Mouse (Mus musculus): ENCODE results near the gene Lsm4. TPM values are rescaled to one million over a fixed set of nuclear protein-coding genes. Genes with fewer than 3 reads are reported as not detected.

Gene Lsm4
- polyA plus RNA-seq, 1 experiment from 2014 or later = 307 TPM

DNA sequence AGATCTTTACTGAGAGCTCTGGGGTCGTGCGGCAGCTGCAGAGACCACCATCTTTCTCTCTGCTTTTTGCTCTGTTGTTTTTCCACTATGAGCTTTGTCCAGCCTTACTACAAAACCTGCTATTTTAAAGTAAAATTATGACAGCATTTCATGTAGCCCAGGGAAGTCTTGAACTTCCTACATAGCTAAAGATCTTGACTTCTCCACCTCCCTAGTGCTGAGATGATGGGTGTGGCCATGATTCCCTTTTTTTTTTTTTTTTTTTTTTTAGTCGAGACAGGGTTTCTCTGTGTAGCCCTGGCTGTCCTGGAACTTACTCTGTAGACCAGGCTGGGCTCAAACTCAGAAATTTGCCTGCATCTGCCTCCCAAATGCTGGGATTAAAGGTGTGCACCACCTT is 8.4 kb upstream of the Lsm4 start:
- Histone ChIP-seq H3K27ac (ENCODE audit: low read depth) (no peak overlapping the region), H3K4me2 (ENCODE audit: low read length) (no peak overlapping the region), H3K27me3 (replicated peaks; ENCODE audit: control insufficient read depth, insufficient read depth, low read length) (no peaks in the 10 kb centered on the region), H3K4me1 (replicated peaks; ENCODE audit: control insufficient read depth, insufficient read depth, low read length) (peaks cover 5% of the 10 kb centered on the region; the same call in 1 of the 2 replicates), H3K36me3 (ENCODE audit: control insufficient read depth, insufficient read depth, low read length) (no peaks in the 10 kb centered on the region), H3K9me3 (ENCODE audit: control insufficient read depth, low read length) (no peaks in the 10 kb centered on the region), H3K9ac (ENCODE audit: low read length) (no peak overlapping the region), H3K4me3 (ENCODE audit: low read depth, low read length) (no peak overlapping the region)
- no peak for DNase-seq (ENCODE audit: low spot score)
- WGBS = 88% methylated on average over 3 of the region's 3 CpGs
- ATAC-seq (replicated peaks; ENCODE audit: low FRiP score, low TSS enrichment, low read depth) = no peak

DNA sequence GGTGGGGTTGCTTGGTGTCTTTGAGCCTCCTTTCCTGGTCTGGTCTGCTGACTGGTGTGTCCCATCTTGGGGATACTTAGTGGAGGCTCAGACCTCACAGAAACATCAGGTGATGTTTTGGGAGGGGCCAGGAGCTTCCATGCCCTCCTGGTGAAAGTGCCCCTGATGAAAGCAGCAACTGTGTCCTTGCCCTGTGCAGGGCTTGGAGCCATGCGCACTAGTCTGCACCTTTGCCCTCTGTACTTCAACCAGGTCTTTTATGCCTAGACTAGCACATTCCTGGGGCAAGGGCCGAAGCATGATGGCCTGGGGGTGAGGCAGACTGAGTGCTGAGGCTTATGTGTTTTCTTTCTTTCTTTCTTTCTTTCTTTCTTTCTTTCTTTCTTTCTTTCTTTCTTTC is 7.4 kb upstream of the Lsm4 start:
- Histone ChIP-seq H3K36me3 (ENCODE audit: control insufficient read depth, insufficient read depth, low read length) (no peaks in the 10 kb centered on the region), H3K4me3 (ENCODE audit: low read depth, low read length) (no peak overlapping the region), H3K4me2 (ENCODE audit: low read length) (no peak overlapping the region), H3K9ac (ENCODE audit: low read length) (no peak overlapping the region), H3K4me1 (replicated peaks; ENCODE audit: control insufficient read depth, insufficient read depth, low read length) (peaks cover under 1% of the 10 kb centered on the region; the same call in 1 of the 2 replicates), H3K27me3 (replicated peaks; ENCODE audit: control insufficient read depth, insufficient read depth, low read length) (no peaks in the 10 kb centered on the region), H3K9me3 (ENCODE audit: control insufficient read depth, low read length) (no peaks in the 10 kb centered on the region), H3K27ac (ENCODE audit: low read depth) (no peak overlapping the region)
- ATAC-seq (replicated peaks; ENCODE audit: low FRiP score, low TSS enrichment, low read depth) = no peak
- no peak for DNase-seq (ENCODE audit: low spot score)
- WGBS = 63% methylated on average over 2 of the region's 2 CpGs

DNA sequence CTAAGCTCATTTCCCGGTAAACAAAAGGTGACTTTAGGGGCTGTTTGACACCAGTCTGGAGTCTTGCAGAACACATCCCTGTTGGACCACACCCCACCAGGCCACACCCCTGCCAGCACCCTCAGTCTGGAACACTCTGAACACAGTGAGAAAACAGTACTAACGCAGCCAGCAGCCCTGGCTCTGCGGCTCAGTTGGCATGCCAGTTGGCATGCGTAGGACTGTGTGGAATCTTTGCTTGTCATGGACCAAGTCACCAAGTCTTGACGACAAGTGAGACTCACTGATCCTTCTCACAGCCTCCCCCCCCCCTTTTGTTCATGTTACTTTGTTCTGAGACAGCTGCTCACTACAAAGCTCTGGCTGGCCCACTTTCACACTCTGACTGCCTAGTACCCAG is 6.0 kb upstream of the Lsm4 start:
- Histone ChIP-seq H3K4me1 (replicated peaks; ENCODE audit: control insufficient read depth, insufficient read depth, low read length) (0 out of 2 replicates have a peak, but pooled peaks cover under 1% of the 10 kb centered on the region), H3K9me3 (ENCODE audit: control insufficient read depth, low read length) (no peaks in the 10 kb centered on the region), H3K9ac (ENCODE audit: low read length) (no peak overlapping the region), H3K36me3 (ENCODE audit: control insufficient read depth, insufficient read depth, low read length) (no peaks in the 10 kb centered on the region), H3K27me3 (replicated peaks; ENCODE audit: control insufficient read depth, insufficient read depth, low read length) (no peaks in the 10 kb centered on the region), H3K4me3 (ENCODE audit: low read depth, low read length) (no peak overlapping the region), H3K27ac (ENCODE audit: low read depth) (no peak overlapping the region), H3K4me2 (ENCODE audit: low read length) (no peak overlapping the region)
- no peak for DNase-seq (ENCODE audit: low spot score)
- ATAC-seq (replicated peaks; ENCODE audit: low FRiP score, low TSS enrichment, low read depth) = no peak
- WGBS = 73% methylated on average over 5 of the region's 5 CpGs

DNA sequence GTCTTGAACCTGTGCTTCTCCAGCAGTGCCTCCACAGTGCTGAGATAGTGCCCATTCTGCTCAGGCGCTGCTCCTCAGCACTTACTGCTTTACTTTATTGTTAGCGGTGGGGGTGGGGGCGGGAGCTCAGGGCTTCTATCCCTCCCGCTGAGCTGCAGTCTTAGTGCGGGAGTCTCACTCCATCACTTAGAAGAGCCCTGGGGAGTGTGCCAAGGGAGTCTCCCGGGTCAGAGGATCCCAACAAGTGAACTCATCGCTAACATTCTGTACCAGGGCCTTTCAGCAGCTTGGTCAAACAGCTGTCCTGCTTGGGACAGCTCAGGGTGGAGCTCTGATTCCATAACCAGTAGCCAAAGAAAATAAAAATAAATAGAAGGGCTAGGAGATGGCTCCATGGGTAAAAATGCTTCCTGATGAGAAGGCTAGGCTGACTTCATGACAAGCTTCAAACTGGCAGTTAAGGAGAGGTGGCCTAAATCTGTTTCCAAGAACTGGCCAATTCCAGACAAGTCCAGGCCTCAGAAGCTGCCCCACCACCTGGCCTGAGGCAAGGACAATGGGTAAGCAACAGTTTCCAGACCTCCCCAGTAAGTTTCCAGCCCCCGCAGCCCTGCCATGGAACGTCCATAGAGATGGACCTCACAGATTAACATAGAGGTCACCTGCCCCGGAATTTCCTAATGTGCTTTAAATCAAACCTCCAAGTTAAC is 1.3 kb upstream of the Lsm4 start:
- Histone ChIP-seq H3K27ac (ENCODE audit: low read depth) (no peak overlapping the region), H3K4me3 (ENCODE audit: low read depth, low read length) (no peak overlapping the region), H3K27me3 (replicated peaks; ENCODE audit: control insufficient read depth, insufficient read depth, low read length) (no peaks in the 10 kb centered on the region), H3K9ac (ENCODE audit: low read length) (no peak overlapping the region), H3K4me2 (ENCODE audit: low read length) (no peak overlapping the region), H3K36me3 (ENCODE audit: control insufficient read depth, insufficient read depth, low read length) (peaks cover 4% of the 10 kb centered on the region; the same call in 1 of the 2 replicates), H3K9me3 (ENCODE audit: control insufficient read depth, low read length) (no peaks in the 10 kb centered on the region), H3K4me1 (replicated peaks; ENCODE audit: control insufficient read depth, insufficient read depth, low read length) (peaks cover 19% of the 10 kb centered on the region)
- no peak for DNase-seq (ENCODE audit: low spot score)
- ATAC-seq (replicated peaks; ENCODE audit: low FRiP score, low TSS enrichment, low read depth) = no peak
- WGBS = 71% methylated on average over 10 of the region's 10 CpGs

DNA sequence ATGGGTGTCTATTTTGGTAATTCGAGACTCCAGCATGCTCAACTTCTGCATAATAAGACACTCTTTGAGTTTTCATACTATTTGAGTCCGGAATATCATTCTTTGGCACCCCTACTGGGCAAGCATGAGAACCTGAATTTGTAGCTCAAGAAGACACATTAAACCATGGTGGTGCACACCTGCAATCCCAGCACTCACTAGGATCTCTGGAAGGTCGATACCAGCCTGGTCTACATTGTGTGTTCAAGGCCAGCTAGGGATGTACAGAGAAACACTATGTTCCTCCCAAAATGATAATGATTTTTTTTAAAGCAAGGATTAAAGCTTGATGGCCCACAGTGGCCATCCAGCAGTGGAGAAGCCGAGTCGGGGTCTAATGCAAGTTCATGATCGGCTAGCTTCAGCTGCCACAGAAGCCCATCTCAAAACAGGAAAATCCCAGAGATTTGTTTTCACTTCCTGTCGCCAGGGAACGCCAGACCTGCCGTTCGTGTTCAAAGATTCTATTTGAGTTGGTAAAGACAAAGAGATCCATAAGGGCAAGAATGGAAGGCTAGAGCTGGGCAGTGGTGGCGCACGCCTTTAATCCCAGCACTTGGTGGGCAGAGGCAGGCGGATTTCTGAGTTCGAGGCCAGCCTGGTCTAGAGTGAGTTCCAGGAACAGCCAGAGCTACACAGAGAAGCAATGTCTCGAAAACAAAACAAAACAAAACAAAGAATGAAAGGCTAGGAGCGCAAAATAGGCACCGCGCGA is 546 bp upstream of the Lsm4 start:
- Histone ChIP-seq H3K4me1 (replicated peaks; ENCODE audit: control insufficient read depth, insufficient read depth, low read length) (peaks cover 19% of the 10 kb centered on the region), H3K27me3 (replicated peaks; ENCODE audit: control insufficient read depth, insufficient read depth, low read length) (no peaks in the 10 kb centered on the region), H3K4me3 (ENCODE audit: low read depth, low read length) (peak overlapping the region; percentile 53), H3K9ac (ENCODE audit: low read length) (peak overlapping the region; percentile 53), H3K36me3 (ENCODE audit: control insufficient read depth, insufficient read depth, low read length) (peaks cover 11% of the 10 kb centered on the region), H3K9me3 (ENCODE audit: control insufficient read depth, low read length) (no peaks in the 10 kb centered on the region), H3K27ac (ENCODE audit: low read depth) (peak overlapping the region; percentile 93), H3K4me2 (ENCODE audit: low read length) (peak overlapping the region; percentile 60)
- ATAC-seq (replicated peaks; ENCODE audit: low FRiP score, low TSS enrichment, low read depth) (peak; percentile 39), DNase-seq (ENCODE audit: low spot score) (no peak)
- WGBS = 38% methylated on average over 19 of the region's 19 CpGs

DNA sequence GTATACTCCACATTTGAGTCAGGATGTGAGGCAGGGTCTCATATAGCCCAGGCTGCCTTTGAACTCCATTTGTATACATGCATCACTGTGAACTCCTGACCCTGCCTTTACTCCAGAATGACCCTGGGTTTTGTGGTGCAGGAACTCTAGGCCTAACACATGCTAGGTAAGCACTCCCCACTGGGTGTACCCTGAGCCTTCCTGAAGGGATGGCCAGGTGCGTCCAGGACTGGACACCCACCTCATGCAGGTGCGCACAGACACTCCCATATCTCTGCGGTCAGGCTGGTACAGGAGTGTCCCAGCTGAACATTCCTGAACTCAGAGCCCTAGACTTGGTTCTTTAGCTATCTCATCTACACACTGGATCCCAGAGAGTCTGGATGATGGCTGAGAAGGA is 1.1 kb downstream of the Lsm4 start:
- no peaks in the 10 kb centered on the region for H3K27me3 ChIP-seq (replicated peaks; ENCODE audit: control insufficient read depth, insufficient read depth, low read length)
- H3K9ac ChIP-seq (ENCODE audit: low read length) = peak overlapping the region; percentile 66
- H3K36me3 ChIP-seq (ENCODE audit: control insufficient read depth, insufficient read depth, low read length) = peaks cover 25% of the 10 kb centered on the region
- peaks cover 19% of the 10 kb centered on the region for H3K4me1 ChIP-seq (replicated peaks; ENCODE audit: control insufficient read depth, insufficient read depth, low read length)
- peak overlapping the region; percentile 93 for H3K27ac ChIP-seq (ENCODE audit: low read depth)
- WGBS = 67% methylated on average over 3 of the region's 3 CpGs
- DNase-seq (ENCODE audit: low spot score) (no peak), ATAC-seq (replicated peaks; ENCODE audit: low FRiP score, low TSS enrichment, low read depth) (no peak)
- H3K4me2 ChIP-seq (ENCODE audit: low read length) = peak overlapping the region; percentile 73
- peak overlapping the region; percentile 53 for H3K4me3 ChIP-seq (ENCODE audit: low read depth, low read length)
- no peaks in the 10 kb centered on the region for H3K9me3 ChIP-seq (ENCODE audit: control insufficient read depth, low read length)

DNA sequence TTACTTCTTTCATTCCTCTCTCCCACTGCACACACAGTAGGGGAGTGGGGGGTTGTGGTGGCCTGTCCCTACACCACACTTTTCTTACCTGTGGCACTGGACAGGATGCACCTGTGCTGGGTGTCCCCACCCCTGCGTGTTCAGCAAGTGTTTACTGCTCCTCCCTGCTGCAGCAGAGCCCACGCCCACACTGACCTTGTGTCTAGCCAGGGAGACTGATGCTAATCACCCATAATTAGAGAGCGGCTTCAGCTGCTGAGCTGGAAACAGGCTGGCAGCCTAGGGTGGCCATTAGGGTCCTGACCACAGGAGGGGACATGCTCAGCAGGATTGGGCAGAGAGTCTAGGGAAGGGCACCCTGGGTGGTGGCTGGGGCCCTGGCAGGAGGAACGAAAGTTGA is 1.7 kb downstream of the Lsm4 start:
- DNase-seq (ENCODE audit: low spot score) (no peak), ATAC-seq (replicated peaks; ENCODE audit: low FRiP score, low TSS enrichment, low read depth) (no peak)
- Histone ChIP-seq H3K27me3 (replicated peaks; ENCODE audit: control insufficient read depth, insufficient read depth, low read length) (no peaks in the 10 kb centered on the region), H3K27ac (ENCODE audit: low read depth) (0 out of 2 replicates have a peak overlapping the region, but pooled peaks have one; percentile 14), H3K9me3 (ENCODE audit: control insufficient read depth, low read length) (no peaks in the 10 kb centered on the region), H3K4me3 (ENCODE audit: low read depth, low read length) (no peak overlapping the region), H3K9ac (ENCODE audit: low read length) (no peak overlapping the region), H3K36me3 (ENCODE audit: control insufficient read depth, insufficient read depth, low read length) (peaks cover 31% of the 10 kb centered on the region), H3K4me2 (ENCODE audit: low read length) (peak overlapping the region; percentile 73; the same call in 1 of the 2 replicates), H3K4me1 (replicated peaks; ENCODE audit: control insufficient read depth, insufficient read depth, low read length) (peaks cover 19% of the 10 kb centered on the region)
- WGBS = 64% methylated on average over 4 of the region's 4 CpGs

DNA sequence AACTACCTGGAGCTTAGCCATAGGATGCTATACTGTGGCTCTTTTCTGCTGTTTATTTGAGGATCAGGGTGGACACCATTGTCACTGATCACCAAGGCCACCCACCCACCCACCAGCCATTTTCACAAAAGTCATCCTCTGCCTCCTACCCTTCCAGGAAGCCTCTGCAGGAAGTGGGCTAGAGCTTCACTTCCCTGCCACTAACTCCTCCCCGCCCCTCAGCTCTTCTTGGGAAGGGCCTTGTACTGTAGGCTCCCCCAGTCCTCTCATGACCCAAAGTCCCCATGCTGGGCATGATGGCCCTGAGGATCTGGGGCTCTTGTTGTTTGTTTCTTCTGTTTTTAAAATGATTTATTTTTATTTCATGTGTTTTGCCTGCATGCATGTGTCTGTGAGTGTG is 2.3 kb downstream of the Lsm4 start:
- H3K4me2 ChIP-seq (ENCODE audit: low read length) = no peak overlapping the region
- H3K27ac ChIP-seq (ENCODE audit: low read depth) = 0 out of 2 replicates have a peak overlapping the region, but pooled peaks have one; percentile 14
- H3K36me3 ChIP-seq (ENCODE audit: control insufficient read depth, insufficient read depth, low read length) = peaks cover 36% of the 10 kb centered on the region
- H3K9me3 ChIP-seq (ENCODE audit: control insufficient read depth, low read length) = no peaks in the 10 kb centered on the region
- peaks cover 19% of the 10 kb centered on the region for H3K4me1 ChIP-seq (replicated peaks; ENCODE audit: control insufficient read depth, insufficient read depth, low read length)
- WGBS = 89% methylated on average over 1 of the region's 1 CpGs
- H3K27me3 ChIP-seq (replicated peaks; ENCODE audit: control insufficient read depth, insufficient read depth, low read length) = no peaks in the 10 kb centered on the region
- DNase-seq (ENCODE audit: low spot score) = no peak
- ATAC-seq (replicated peaks; ENCODE audit: low FRiP score, low TSS enrichment, low read depth) = no peak
- H3K4me3 ChIP-seq (ENCODE audit: low read depth, low read length) = no peak overlapping the region
- no peak overlapping the region for H3K9ac ChIP-seq (ENCODE audit: low read length)

Data from intestine, embryonic 14.5 days (tissue).